Mouse (Mus musculus) heart, embryonic 10.5 days (tissue): ENCODE data around the gene Crnkl1. TPM values are rescaled to one million over a fixed set of nuclear protein-coding genes. Genes with fewer than 3 reads are reported as not detected.

Experiments
- DNase-seq: peaks from one replicate; pipeline ENCODE4 v3.0.0-alpha.2; 2017; ENCODE audit warnings: low spot score
- H3K27ac ChIP-seq: fragments of 300-500 bp; sonication (generic); 2 replicates; pipeline ENCODE4 v1.5.1; 2016; ENCODE audit warnings: mild to moderate bottlenecking
- H3K27me3 ChIP-seq: fragments of 300-500 bp; sonication (generic); 2 replicates; pipeline ENCODE4 v1.6.1; 2016; ENCODE audit warnings: mild to moderate bottlenecking; ENCODE audit not compliant: poor library complexity, insufficient read depth, severe bottlenecking
- H3K36me3 ChIP-seq: fragments of 300-500 bp; sonication (generic); 2 replicates; pipeline ENCODE4 v1.6.1; 2016; ENCODE audit warnings: mild to moderate bottlenecking, moderate library complexity
- H3K4me1 ChIP-seq: fragments of 300-500 bp; sonication (generic); 2 replicates; pipeline ENCODE4 v1.6.1; 2016; ENCODE audit warnings: mild to moderate bottlenecking
- H3K4me3 ChIP-seq: fragments of 300-500 bp; sonication (generic); 2 replicates; pipeline ENCODE4 v1.5.1; 2016; ENCODE audit warnings: mild to moderate bottlenecking, moderate library complexity
- H3K9me3 ChIP-seq: fragments of 300-500 bp; sonication (generic); 2 replicates; pipeline ENCODE4 v1.6.1; 2016; ENCODE audit warnings: mild to moderate bottlenecking, moderate library complexity
- WGBS: fragments of 180-500 bp; shearing (Covaris S2); methylation state at CpG from one replicate; pipeline ENCODE4 v1.1.7; 2016; 5-methylcytosine and 5-hydroxymethylcytosine counted together
- microRNA-seq: library from miRNA; unstranded; fragments of <30 nt; microRNA quantifications from one replicate; pipeline ENCODE4, GENCODE M21; 2017
- polyA plus RNA-seq: library from polyadenylated mRNA; unstranded; fragments of >200 nt; fragmentation: Nextera tagmentation; extraction: Ambion mirVana; gene quantifications from 2 replicates; pipeline ENCODE4 v1.2.1, GENCODE M21; 2016

The Crnkl1 gene
- polyA plus RNA-seq, 1 experiment from 2014 or later, result 26.9 TPM

GRCm38 (mm10) chr2:145881932-145882331 lies 52.9 kb downstream of the Crnkl1 start:
- DNase-seq, result no peak
- Histone ChIP-seq H3K4me1 (peaks cover 28% of the 10 kb centered on the region), H3K36me3 (peaks cover 58% of the 10 kb centered on the region), H3K4me3 (no peak overlapping the region), H3K27ac (no peak overlapping the region), H3K27me3 (no peaks in the 10 kb centered on the region), H3K9me3 (no peaks in the 10 kb centered on the region)
- 86% methylated on average over 5 of the region's 5 CpGs for WGBS

GRCm38 (mm10) chr2:145880887-145881747 lies 53.7 kb downstream of the Crnkl1 start:
- peaks cover 28% of the 10 kb centered on the region for H3K4me1 ChIP-seq
- H3K4me3 ChIP-seq, result no peak overlapping the region
- no peaks in the 10 kb centered on the region for H3K9me3 ChIP-seq
- no peak overlapping the region for H3K27ac ChIP-seq
- WGBS, result 73% methylated on average over 11 of the region's 11 CpGs
- H3K27me3 ChIP-seq, result no peaks in the 10 kb centered on the region
- no peak for DNase-seq
- peaks cover 64% of the 10 kb centered on the region for H3K36me3 ChIP-seq

- Histone ChIP-seq H3K27ac (no peak overlapping the region), H3K4me1 (peaks cover 2% of the 10 kb centered on the region; the same call in 1 of the 2 replicates), H3K9me3 (no peaks in the 10 kb centered on the region), H3K36me3 (peaks cover 45% of the 10 kb centered on the region), H3K27me3 (no peaks in the 10 kb centered on the region), H3K4me3 (no peak overlapping the region)
- 87% methylated on average over 3 of the region's 3 CpGs for WGBS
- no peak for DNase-seq
These were observed 57.6 kb downstream of the Crnkl1 start for GRCm38 (mm10) chr2:145877191-145877590.

DNA sequence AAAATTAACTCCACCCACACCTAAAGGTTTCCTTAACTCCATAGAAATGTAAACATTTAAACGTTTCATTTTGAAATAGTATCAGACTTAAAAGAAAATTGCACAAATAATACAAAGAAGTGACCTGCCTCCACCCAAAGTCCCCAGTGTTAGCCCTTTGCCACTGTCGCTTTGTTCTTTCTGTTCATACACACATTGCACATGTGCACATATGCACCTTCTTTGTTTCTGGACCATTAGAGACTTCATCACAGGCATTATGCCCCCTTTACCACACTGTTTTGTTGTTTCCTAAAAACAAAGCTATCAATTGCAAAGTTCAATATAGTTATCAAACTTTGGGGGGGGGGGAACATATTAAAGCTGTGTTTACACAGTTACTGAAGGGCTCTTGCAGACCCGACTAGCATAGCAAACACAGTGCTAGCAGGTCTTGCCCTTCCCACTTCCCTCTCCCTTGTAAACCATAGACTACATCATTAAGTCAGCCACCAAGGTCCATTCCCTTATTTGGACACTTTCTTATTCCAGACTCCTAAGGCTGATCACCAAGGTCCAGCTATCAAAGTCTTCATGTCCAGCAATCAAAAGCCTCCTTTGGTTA lies 59.8 kb downstream of the Crnkl1 start:
- peaks cover 37% of the 10 kb centered on the region for H3K36me3 ChIP-seq
- H3K4me3 ChIP-seq, result no peak overlapping the region
- H3K27ac ChIP-seq, result no peak overlapping the region
- H3K27me3 ChIP-seq, result no peaks in the 10 kb centered on the region
- peaks cover 2% of the 10 kb centered on the region; the same call in 1 of the 2 replicates for H3K4me1 ChIP-seq
- no peaks in the 10 kb centered on the region for H3K9me3 ChIP-seq
- WGBS, result 59% methylated on average over 3 of the region's 3 CpGs
- DNase-seq, result no peak

DNA sequence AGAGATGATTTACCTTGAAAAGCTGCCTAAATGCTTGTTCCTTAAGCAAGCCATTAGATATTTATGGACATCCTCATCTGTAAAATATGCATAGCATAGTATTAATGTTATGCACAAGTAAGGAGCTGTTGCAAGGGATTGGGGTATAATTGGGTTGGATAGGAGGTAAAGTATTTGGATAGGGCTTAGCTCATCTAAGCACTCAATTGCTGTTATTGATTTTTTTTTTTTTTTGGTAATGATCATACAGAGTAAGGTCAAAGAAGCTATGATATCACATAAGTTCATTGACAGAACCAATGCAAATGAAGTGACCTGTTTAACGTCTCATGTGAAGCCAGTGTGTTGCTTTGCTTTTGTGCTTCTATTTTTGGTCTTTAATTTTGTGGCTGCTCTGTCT lies 60.9 kb downstream of the Crnkl1 start:
- DNase-seq, result no peak
- H3K4me1 ChIP-seq, result peaks cover under 1% of the 10 kb centered on the region; the same call in 1 of the 2 replicates
- WGBS, result 64% methylated on average over 1 of the region's 1 CpGs
- H3K4me3 ChIP-seq, result no peak overlapping the region
- H3K9me3 ChIP-seq, result no peaks in the 10 kb centered on the region
- no peak overlapping the region for H3K27ac ChIP-seq
- peaks cover 33% of the 10 kb centered on the region for H3K36me3 ChIP-seq
- no peaks in the 10 kb centered on the region for H3K27me3 ChIP-seq

GRCm38 (mm10) chr2:145872099-145872498 lies 62.7 kb downstream of the Crnkl1 start:
- DNase-seq, result no peak
- H3K36me3 ChIP-seq, result peaks cover 22% of the 10 kb centered on the region
- WGBS, result 90% methylated on average over 1 of the region's 1 CpGs
- no peaks in the 10 kb centered on the region for H3K9me3 ChIP-seq
- H3K4me1 ChIP-seq, result no peaks in the 10 kb centered on the region; the same call in 1 of the 2 replicates
- no peak overlapping the region for H3K27ac ChIP-seq
- H3K4me3 ChIP-seq, result no peak overlapping the region
- H3K27me3 ChIP-seq, result no peaks in the 10 kb centered on the region

DNA sequence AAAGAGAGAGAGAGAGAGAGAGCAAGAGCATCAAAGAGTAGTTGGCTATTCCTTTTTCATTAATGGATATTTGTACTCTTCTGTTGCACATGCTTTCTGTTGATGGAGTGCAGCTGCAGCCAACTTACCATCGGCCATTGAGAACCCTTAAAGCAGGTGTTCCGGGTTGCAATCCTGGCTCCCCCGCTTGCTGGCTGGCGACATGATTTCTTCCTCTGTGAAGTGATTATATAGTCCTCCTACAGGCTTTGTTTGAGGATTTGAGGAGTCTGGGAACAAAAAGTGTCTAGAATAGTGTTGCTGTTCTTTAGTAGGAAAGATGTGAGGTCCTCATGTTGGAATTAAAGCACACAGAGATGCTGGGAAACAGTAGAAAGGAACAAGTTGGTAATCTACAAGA lies 63.5 kb downstream of the Crnkl1 start:
- DNase-seq, result no peak
- 94% methylated on average over 4 of the region's 4 CpGs for WGBS
- H3K4me1 ChIP-seq, result no peaks in the 10 kb centered on the region; the same call in 1 of the 2 replicates
- H3K4me3 ChIP-seq, result no peak overlapping the region
- H3K36me3 ChIP-seq, result peaks cover 21% of the 10 kb centered on the region
- H3K27me3 ChIP-seq, result no peaks in the 10 kb centered on the region
- no peak overlapping the region for H3K27ac ChIP-seq
- H3K9me3 ChIP-seq, result no peaks in the 10 kb centered on the region

Small RNA genes within 50 kb of the gene (microRNA-seq; reads per million reads assigned to microRNA genes)
- gene Gm25026, result not detected

Other genes starting within 250 kb of the Crnkl1 start
- 186 and 196 TPM in 2 replicates for gene Naa20, start 32.9 kb downstream of the Crnkl1 start, polyA plus RNA-seq
- 0.55 and 1.0 TPM in 2 replicates for gene Cfap61, start 230 bp downstream of the Crnkl1 start, polyA plus RNA-seq